Mouse (Mus musculus) ES-E14 (cell line): ENCODE measurements around the gene Tcf23. TPM values are rescaled to one million over a fixed set of nuclear protein-coding genes. Genes with fewer than 3 reads are reported as not detected.

Experiments used
- DNase-seq: peaks from one replicate; pipeline ENCODE4 v3.0.0-alpha.2; 2013; ENCODE audit warnings: low read depth, low spot score
- H3K27ac ChIP-seq: 2 replicates; pipeline ENCODE4 v1.5.1; 2012; ENCODE audit warnings: low read depth, mild to moderate bottlenecking, low read length, moderate library complexity, mixed read lengths; ENCODE audit not compliant: poor library complexity, insufficient read depth, severe bottlenecking
- H3K36me3 ChIP-seq: 2 replicates; pipeline ENCODE4 v1.6.1; 2012; ENCODE audit warnings: mild to moderate bottlenecking, low read length, moderate library complexity, mixed read lengths; ENCODE audit not compliant: control insufficient read depth, poor library complexity, insufficient read depth, severe bottlenecking
- H3K4me1 ChIP-seq, 2 experiments: fragments of 150-350 bp in 1 of 2; sonication (generic) in 1 of 2; 2 replicates each; pipeline ENCODE4 v1.6.1; 2012; ENCODE audit warnings: low read length in 2 of 2, mild to moderate bottlenecking in 1 of 2, mixed read lengths in 1 of 2; ENCODE audit not compliant: control insufficient read depth in 2 of 2, insufficient read depth in 2 of 2, poor library complexity in 1 of 2
- H3K4me3 ChIP-seq, 2 experiments: fragments of 150-350 bp in 1 of 2; sonication (generic) in 1 of 2; 2 replicates each; pipeline ENCODE4 v1.5.1; 2012; ENCODE audit warnings: low read length in 2 of 2, low read depth in 1 of 2, mild to moderate bottlenecking in 1 of 2, mixed read lengths in 1 of 2; ENCODE audit not compliant: insufficient read depth in 1 of 2, poor library complexity in 1 of 2, severe bottlenecking in 1 of 2
- H3K9ac ChIP-seq: 2 replicates; pipeline ENCODE4 v1.6.1; 2012; ENCODE audit warnings: low read depth, mild to moderate bottlenecking, low read length, mixed read lengths; ENCODE audit not compliant: poor library complexity, insufficient read depth, severe bottlenecking
- H3K9me3 ChIP-seq: fragments of 150-350 bp; sonication (generic); 2 replicates; pipeline ENCODE4 v1.6.1; 2012; ENCODE audit warnings: low read depth, mild to moderate bottlenecking, low read length; ENCODE audit not compliant: control insufficient read depth, insufficient read depth
- CHD2 ChIP-seq: IDR thresholded peaks from 2 replicates; pipeline ENCODE4 v1.6.1; 2014; ENCODE audit warnings: mild to moderate bottlenecking, low read depth, low read length, inconsistent platforms
- HCFC1 ChIP-seq: IDR thresholded peaks from 2 replicates; pipeline ENCODE4 v1.6.1; 2012; ENCODE audit warnings: low read length, inconsistent platforms, borderline replicate concordance; ENCODE audit not compliant: insufficient read depth
- MAFK ChIP-seq: IDR thresholded peaks from 2 replicates; pipeline ENCODE4 v1.6.1; 2014; ENCODE audit warnings: mild to moderate bottlenecking, low read depth, low read length, inconsistent platforms; ENCODE audit not compliant: insufficient read depth
- ZC3H11A ChIP-seq: IDR thresholded peaks from 2 replicates; pipeline ENCODE4 v1.6.1; 2012; ENCODE audit warnings: low read depth, mild to moderate bottlenecking, inconsistent platforms, low read length, borderline replicate concordance
- ZNF384 ChIP-seq: IDR thresholded peaks from 2 replicates; pipeline ENCODE4 v1.6.1; 2012; ENCODE audit warnings: low read depth, low read length, inconsistent platforms
- in situ Hi-C, 2 experiments: fragments of 600-800 bp; cut with MboI; formaldehyde crosslinking; loops; one replicate each; pipeline ENCODE4 v1.15.1; 2025; ENCODE audit warnings: low sequenced_read_pairs in 2 of 2, inconsistent platforms in 1 of 2; ENCODE audit not compliant: unreplicated experiment in 2 of 2
- total RNA-seq: library from RNA; depleted of rRNA; stranded (reverse); fragments of 300-350 nt; gene quantifications from 2 replicates; pipeline ENCODE4 v1.2.3, GENCODE M21; 2012

Gene Tcf23
- total RNA-seq, 1 experiment, result 0.27 TPM

DNA sequence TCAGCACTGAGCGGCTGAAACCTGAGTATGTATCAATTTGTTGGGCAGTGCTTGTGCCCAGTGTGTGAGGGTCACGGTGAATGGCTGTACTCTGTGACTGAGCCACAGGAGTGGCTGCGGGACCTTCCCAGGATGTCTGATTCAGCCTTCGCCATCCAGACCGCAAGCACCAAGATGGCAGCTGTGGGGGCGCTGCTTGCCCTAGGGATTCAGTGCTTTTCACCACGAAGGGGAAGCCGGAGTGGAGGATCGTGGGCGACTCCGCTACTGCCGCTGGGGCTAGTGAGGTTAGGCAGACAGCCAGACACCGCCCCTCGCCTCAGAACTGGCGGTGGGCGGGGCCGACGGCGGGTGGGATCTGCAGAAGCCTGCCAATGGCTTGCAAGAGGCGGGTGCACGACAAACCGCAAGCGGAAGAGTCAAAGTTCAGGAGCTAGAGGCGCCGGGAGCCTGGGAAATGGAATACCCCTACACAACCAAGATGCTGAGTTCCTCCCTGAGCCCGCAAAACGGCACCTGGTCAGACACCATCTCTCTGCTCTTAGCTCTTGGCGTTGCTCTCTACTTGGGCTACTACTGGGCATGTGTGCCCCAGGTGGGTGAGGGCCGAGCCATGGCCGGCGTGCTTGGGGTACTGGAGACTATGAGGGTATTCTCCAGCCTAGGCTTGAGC is 18.7 kb upstream of the Tcf23 start:
- Histone ChIP-seq H3K36me3 (peaks cover 17% of the 10 kb centered on the region), H3K4me3 (peak overlapping the region; percentile 76 to 84), H3K4me1 (peaks cover 0 to 5% of the 10 kb centered on the region in 2 experiments; a peak in 2 of 4 replicates), H3K9me3 (no peaks in the 10 kb centered on the region), H3K9ac (peak overlapping the region; percentile 87), H3K27ac (no peak overlapping the region; the same call in 1 of the 2 replicates)
- DNase-seq, result peak; percentile 88
- TF ChIP-seq MAFK (no peak), CHD2 (no peak), ZC3H11A (no peak), HCFC1 (no peak), ZNF384 (no peak)
- in situ Hi-C loops, result loop anchor here in 1 of 2 experiments (25.0 kb wide), 1 partner anchor 137 kb away; the partner anchor contains the start of gene Mapre3

DNA sequence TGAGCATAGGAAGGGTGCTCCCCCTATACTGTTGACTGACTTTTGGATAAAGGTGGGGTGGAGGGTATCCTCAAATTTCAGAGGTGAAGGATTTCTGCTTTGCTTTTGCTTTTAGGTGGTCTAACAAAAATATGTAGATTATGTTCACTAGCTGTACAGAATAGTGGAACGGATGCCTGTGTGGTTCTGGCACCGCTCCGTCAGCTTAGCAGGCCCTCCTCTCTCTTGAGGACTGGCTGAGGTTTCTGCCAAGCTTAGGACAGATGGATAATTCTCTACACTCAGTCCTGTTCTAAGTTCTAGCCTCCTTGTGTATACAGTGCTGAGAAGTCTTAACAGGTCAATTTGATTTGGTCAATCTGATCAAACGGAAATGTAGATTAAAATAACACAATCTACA is 18.0 kb upstream of the Tcf23 start:
- TF ChIP-seq HCFC1 (no peak), MAFK (no peak), CHD2 (no peak), ZNF384 (no peak), ZC3H11A (no peak)
- DNase-seq, result no peak
- Histone ChIP-seq H3K9ac (peak overlapping the region; percentile 87; the same call in 1 of the 2 replicates), H3K4me3 (peak overlapping the region; percentile 76 to 84), H3K36me3 (peaks cover 23% of the 10 kb centered on the region), H3K9me3 (no peaks in the 10 kb centered on the region), H3K27ac (no peak overlapping the region), H3K4me1 (peaks cover 0 to 5% of the 10 kb centered on the region in 2 experiments; a peak in 2 of 4 replicates)
- in situ Hi-C loops, result no loop called here

DNA sequence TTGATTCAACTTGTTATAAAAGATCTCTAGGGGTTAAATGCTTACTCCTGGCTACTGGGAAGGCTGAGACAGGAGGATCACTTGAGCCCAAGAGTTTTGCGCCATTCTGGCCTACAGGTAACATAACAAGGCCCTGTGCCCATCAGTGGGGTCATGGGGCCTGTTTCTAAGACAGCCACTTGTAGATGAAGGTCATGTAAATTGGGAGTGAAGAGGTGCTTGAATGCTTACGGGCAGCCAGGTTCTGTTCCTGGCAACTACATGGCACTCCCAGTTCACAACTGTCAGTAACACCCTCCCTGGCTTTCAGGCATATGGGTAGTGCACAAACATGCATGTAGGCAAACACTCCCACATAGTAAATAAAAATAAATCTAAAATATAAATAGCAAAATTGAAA is 17.5 kb upstream of the Tcf23 start:
- 0 out of 4 replicates have a peak overlapping the region, but pooled peaks of 1 of the 2 experiments have one; percentile 76 for H3K4me3 ChIP-seq
- in situ Hi-C loops, result no loop called here

DNA sequence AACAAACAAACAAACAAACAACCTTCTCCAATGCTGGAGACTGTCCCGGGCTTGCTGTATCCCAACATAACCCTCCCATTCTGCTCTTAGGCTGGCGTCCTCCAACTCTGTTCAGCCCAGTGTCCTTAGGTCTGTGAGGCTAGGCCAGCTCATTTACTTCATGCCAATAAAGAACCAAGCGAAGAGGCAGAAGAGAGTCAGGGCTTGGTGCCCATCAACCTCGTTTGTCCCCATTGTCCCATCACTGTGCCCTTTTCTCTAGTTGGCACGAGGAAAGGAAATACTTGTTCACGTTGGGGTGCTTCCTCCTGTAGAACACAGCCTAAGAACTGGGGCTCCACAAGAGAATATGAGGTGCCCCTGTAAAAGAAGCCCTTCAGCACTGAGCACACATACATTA is 16.8 kb upstream of the Tcf23 start:
- Histone ChIP-seq H3K4me1 (peaks cover 0 to 5% of the 10 kb centered on the region in 2 experiments; a peak in 2 of 4 replicates), H3K4me3 (no peak overlapping the region), H3K36me3 (peaks cover 29% of the 10 kb centered on the region), H3K9ac (no peak overlapping the region), H3K27ac (no peak overlapping the region), H3K9me3 (no peaks in the 10 kb centered on the region)
- in situ Hi-C loops, result no loop called here
- no peak for DNase-seq
- TF ChIP-seq ZC3H11A (no peak), HCFC1 (no peak), CHD2 (no peak), MAFK (no peak), ZNF384 (no peak)

More for the DNA sequence above, 17.5 kb upstream of the Tcf23 start:
- no peak for TF ChIP-seq ZNF384
- Histone ChIP-seq H3K27ac (no peak overlapping the region), H3K36me3 (peaks cover 27% of the 10 kb centered on the region), H3K4me1 (peaks cover 0 to 5% of the 10 kb centered on the region in 2 experiments; a peak in 2 of 4 replicates), H3K9ac (no peak overlapping the region), H3K9me3 (no peaks in the 10 kb centered on the region)
- no peak for DNase-seq
